Mouse (Mus musculus) midbrain, embryonic 12.5 days (tissue): ENCODE measurements around the gene Nin. TPM values are rescaled to one million over a fixed set of nuclear protein-coding genes. Genes with fewer than 3 reads are reported as not detected.
A peak's percentile ranks its signal among the peaks of the same experiment; 100 is the strongest.

Source experiments
- ATAC-seq: fragments of 200-750 bp; cut with Nextera tagmentation; 2 replicates; pipeline ENCODE4 v1.8.0; 2017; ENCODE audit warnings: low read depth, moderate TSS enrichment, moderate library complexity; ENCODE audit not compliant: low FRiP score
- H3K27ac ChIP-seq: fragments of 300-500 bp; sonication (generic); replicated peaks from 2 replicates; pipeline ENCODE4 v1.5.1; 2016; ENCODE audit warnings: mild to moderate bottlenecking
- H3K27me3 ChIP-seq: fragments of 300-500 bp; sonication (generic); 2 replicates; pipeline ENCODE4 v1.6.1; 2016; ENCODE audit warnings: mild to moderate bottlenecking
- H3K36me3 ChIP-seq: fragments of 300-500 bp; sonication (generic); 2 replicates; pipeline ENCODE4 v1.6.1; 2016
- H3K4me1 ChIP-seq: fragments of 300-500 bp; sonication (generic); 2 replicates; pipeline ENCODE4 v1.6.1; 2016
- H3K4me2 ChIP-seq: fragments of 300-500 bp; sonication (generic); replicated peaks from 2 replicates; pipeline ENCODE4 v1.6.1; 2016; ENCODE audit warnings: mild to moderate bottlenecking, moderate library complexity
- H3K4me3 ChIP-seq: fragments of 300-500 bp; sonication (generic); 2 replicates; pipeline ENCODE4 v1.5.1; 2016; ENCODE audit warnings: mild to moderate bottlenecking
- H3K9ac ChIP-seq: fragments of 300-500 bp; sonication (generic); replicated peaks from 2 replicates; pipeline ENCODE4 v1.6.1; 2016; ENCODE audit warnings: mild to moderate bottlenecking, moderate library complexity
- H3K9me3 ChIP-seq: fragments of 300-500 bp; sonication (generic); 2 replicates; pipeline ENCODE4 v1.6.1; 2016; ENCODE audit warnings: mild to moderate bottlenecking
- WGBS: fragments of 180-500 bp; shearing (Covaris S2); methylation state at CpG from one replicate; pipeline ENCODE4 v1.1.7; 2016; 5-methylcytosine and 5-hydroxymethylcytosine counted together
- polyA plus RNA-seq: library from polyadenylated mRNA; unstranded; fragments of >200 nt; fragmentation: Nextera tagmentation; extraction: Ambion mirVana; gene quantifications from 2 replicates; pipeline ENCODE4 v1.2.1, GENCODE M21; 2016

Nin gene
- polyA plus RNA-seq, 1 experiment from 2014 or later: 17.2 TPM

- Histone ChIP-seq H3K4me2 (peak within 1 kb of the TSS; percentile 77), H3K9ac (peak within 1 kb of the TSS; percentile 95), H3K4me1 (peaks cover 12% of the 10 kb centered on the region), H3K36me3 (peaks cover 24% of the 10 kb centered on the region; the same call in 1 of the 2 replicates), H3K4me3 (peak within 1 kb of the TSS; percentile 88), H3K27ac (peak within 1 kb of the TSS; percentile 89), H3K27me3 (no peaks in the 10 kb centered on the region), H3K9me3 (no peaks in the 10 kb centered on the region)
- WGBS: under 1% methylated on average over 88 of the region's 102 CpGs
- peak; percentile 95 for ATAC-seq
Measured at GRCm38 (mm10) chr12:69986786-69987497, 126.6 kb downstream of the Nin start, which contains the start of gene Sav1. Gene Sav1, minus strand, starts transcription at chr12:69987002.

- WGBS: under 1% methylated on average over 33 of the region's 36 CpGs
- peaks cover 12% of the 10 kb centered on the region for H3K4me1 ChIP-seq
- H3K27ac ChIP-seq: peak overlapping the region; percentile 89
- H3K9me3 ChIP-seq: no peaks in the 10 kb centered on the region
- no peaks in the 10 kb centered on the region for H3K27me3 ChIP-seq
- peak overlapping the region; percentile 95 for H3K9ac ChIP-seq
- peak overlapping the region; percentile 77 for H3K4me2 ChIP-seq
- peak overlapping the region; percentile 88 for H3K4me3 ChIP-seq
- ATAC-seq: peak; percentile 39
- H3K36me3 ChIP-seq: peaks cover 27% of the 10 kb centered on the region; the same call in 1 of the 2 replicates
Measured at GRCm38 (mm10) chr12:69986241-69986762, 127.2 kb downstream of the Nin start.

- H3K9me3 ChIP-seq: no peaks in the 10 kb centered on the region
- 40% methylated on average over 4 of the region's 4 CpGs for WGBS
- H3K4me2 ChIP-seq: peak overlapping the region; percentile 77
- ATAC-seq: no peak
- H3K27ac ChIP-seq: no peak overlapping the region
- peaks cover 12% of the 10 kb centered on the region for H3K4me1 ChIP-seq
- peak overlapping the region; percentile 88 for H3K4me3 ChIP-seq
- peak overlapping the region; percentile 95; the same call in 1 of the 2 replicates for H3K9ac ChIP-seq
- H3K27me3 ChIP-seq: no peaks in the 10 kb centered on the region
- peaks cover 27% of the 10 kb centered on the region; the same call in 1 of the 2 replicates for H3K36me3 ChIP-seq
Measured at GRCm38 (mm10) chr12:69985546-69985945, 128.0 kb downstream of the Nin start.

DNA sequence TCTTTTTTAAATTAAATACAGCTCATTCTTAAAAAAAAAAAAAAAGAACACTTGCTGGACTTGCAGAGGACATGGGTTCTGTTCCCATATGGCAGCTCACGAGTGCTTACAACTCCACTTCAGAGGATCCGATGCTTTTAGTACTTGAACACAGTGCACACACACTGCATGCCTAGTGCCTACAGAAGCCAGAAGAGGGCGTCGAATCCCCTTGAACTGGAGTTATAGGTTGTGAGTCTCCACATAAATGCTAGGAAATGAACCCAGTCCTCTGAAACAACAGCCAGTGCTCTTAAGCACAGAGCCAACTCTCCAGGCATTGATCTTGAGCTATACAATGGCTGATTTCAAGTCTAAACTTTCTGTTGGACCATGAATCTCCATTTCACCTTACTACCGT is 130.6 kb downstream of the Nin start:
- Histone ChIP-seq H3K4me1 (peaks cover 12% of the 10 kb centered on the region), H3K27ac (no peak overlapping the region), H3K9ac (no peak overlapping the region), H3K36me3 (peaks cover 27% of the 10 kb centered on the region; the same call in 1 of the 2 replicates), H3K4me3 (no peak overlapping the region), H3K9me3 (no peaks in the 10 kb centered on the region), H3K27me3 (no peaks in the 10 kb centered on the region), H3K4me2 (no peak overlapping the region)
- no peak for ATAC-seq
- 72% methylated on average over 5 of the region's 5 CpGs for whole genome bisulfite sequencing

GRCm38 (mm10) chr12:69977376-69977998 is 136.0 kb downstream of the Nin start:
- Histone ChIP-seq H3K4me2 (no peak overlapping the region), H3K27me3 (no peaks in the 10 kb centered on the region), H3K9ac (no peak overlapping the region), H3K4me3 (no peak overlapping the region), H3K27ac (no peak overlapping the region), H3K4me1 (peaks cover 6% of the 10 kb centered on the region; the same call in 1 of the 2 replicates), H3K36me3 (peaks cover 9% of the 10 kb centered on the region; the same call in 1 of the 2 replicates), H3K9me3 (no peaks in the 10 kb centered on the region)
- WGBS: 89% methylated on average over 9 of the region's 9 CpGs
- ATAC-seq: no peak

- peaks cover 3% of the 10 kb centered on the region for H3K36me3 ChIP-seq
- H3K4me1 ChIP-seq: peaks cover 6% of the 10 kb centered on the region; the same call in 1 of the 2 replicates
- no peak overlapping the region for H3K9ac ChIP-seq
- no peak overlapping the region for H3K4me2 ChIP-seq
- H3K9me3 ChIP-seq: no peaks in the 10 kb centered on the region
- H3K4me3 ChIP-seq: no peak overlapping the region
- no peak for ATAC-seq
- WGBS: 90% methylated on average over 6 of the region's 6 CpGs
- H3K27ac ChIP-seq: no peak overlapping the region
- no peaks in the 10 kb centered on the region for H3K27me3 ChIP-seq
Measured at GRCm38 (mm10) chr12:69976688-69977087, 136.8 kb downstream of the Nin start.

GRCm38 (mm10) chr12:69973666-69974065 is 139.9 kb downstream of the Nin start:
- no peak overlapping the region for H3K9ac ChIP-seq
- H3K4me1 ChIP-seq: peaks cover 6% of the 10 kb centered on the region; the same call in 1 of the 2 replicates
- no peak overlapping the region for H3K27ac ChIP-seq
- H3K27me3 ChIP-seq: no peaks in the 10 kb centered on the region
- peaks cover 29% of the 10 kb centered on the region for H3K36me3 ChIP-seq
- ATAC-seq: no peak
- H3K4me2 ChIP-seq: no peak overlapping the region
- no peak overlapping the region for H3K4me3 ChIP-seq
- H3K9me3 ChIP-seq: no peaks in the 10 kb centered on the region

DNA sequence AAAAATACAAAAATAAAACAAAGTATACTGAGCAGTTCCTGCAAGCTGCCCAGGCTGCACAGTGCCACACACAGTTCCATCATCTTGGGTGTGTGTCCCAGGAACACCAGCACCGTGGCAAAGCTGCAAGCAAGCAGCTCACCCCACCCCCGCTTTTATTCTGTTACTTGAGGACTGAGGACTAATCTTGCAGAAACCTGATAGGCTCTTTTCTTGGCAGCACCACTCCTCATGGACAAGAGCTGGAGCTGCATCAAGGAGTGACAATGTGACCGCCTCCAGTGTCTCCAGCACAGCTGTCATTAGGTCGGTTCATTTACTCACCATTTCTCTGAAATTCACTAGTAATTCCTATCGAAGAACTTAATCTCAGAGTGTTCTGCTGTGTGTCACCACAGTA is 145.4 kb downstream of the Nin start:
- no peak overlapping the region for H3K9ac ChIP-seq

GRCm38 (mm10) chr12:69967112-69967511 is 146.4 kb downstream of the Nin start:
- no peaks in the 10 kb centered on the region for H3K4me1 ChIP-seq
- peaks cover 79% of the 10 kb centered on the region for H3K36me3 ChIP-seq
- H3K4me3 ChIP-seq: no peak overlapping the region
- H3K27me3 ChIP-seq: no peaks in the 10 kb centered on the region
- H3K9ac ChIP-seq: no peak overlapping the region
- no peak for ATAC-seq
- H3K9me3 ChIP-seq: no peaks in the 10 kb centered on the region
- H3K27ac ChIP-seq: no peak overlapping the region
- WGBS: 93% methylated on average over 6 of the region's 6 CpGs
- H3K4me2 ChIP-seq: no peak overlapping the region

More for the DNA sequence above, 145.4 kb downstream of the Nin start:
- 71% methylated on average over 5 of the region's 5 CpGs for WGBS
- Histone ChIP-seq H3K9me3 (no peaks in the 10 kb centered on the region), H3K4me1 (no peaks in the 10 kb centered on the region), H3K36me3 (peaks cover 69% of the 10 kb centered on the region), H3K27me3 (no peaks in the 10 kb centered on the region), H3K27ac (no peak overlapping the region), H3K4me3 (no peak overlapping the region), H3K4me2 (no peak overlapping the region)
- ATAC-seq: no peak

- peaks cover 82% of the 10 kb centered on the region for H3K36me3 ChIP-seq
- WGBS: 89% methylated on average over 5 of the region's 5 CpGs
- no peak for ATAC-seq
Measured at GRCm38 (mm10) chr12:69966071-69966470, 147.4 kb downstream of the Nin start.

GRCm38 (mm10) chr12:69965644-69966043 is 147.9 kb downstream of the Nin start:
- no peaks in the 10 kb centered on the region for H3K9me3 ChIP-seq
- no peak for ATAC-seq
- 84% methylated on average over 3 of the region's 3 CpGs for WGBS
- H3K4me1 ChIP-seq: no peaks in the 10 kb centered on the region
- H3K9ac ChIP-seq: no peak overlapping the region
- no peak overlapping the region for H3K27ac ChIP-seq
- peaks cover 81% of the 10 kb centered on the region for H3K36me3 ChIP-seq
- H3K27me3 ChIP-seq: no peaks in the 10 kb centered on the region
- no peak overlapping the region for H3K4me2 ChIP-seq
- H3K4me3 ChIP-seq: no peak overlapping the region

More at GRCm38 (mm10) chr12:69966071-69966470, 147.4 kb downstream of the Nin start:
- Histone ChIP-seq H3K9ac (no peak overlapping the region), H3K4me3 (no peak overlapping the region), H3K27me3 (no peaks in the 10 kb centered on the region), H3K9me3 (no peaks in the 10 kb centered on the region), H3K27ac (no peak overlapping the region), H3K4me2 (no peak overlapping the region), H3K4me1 (no peaks in the 10 kb centered on the region)

GRCm38 (mm10) chr12:69963141-69963540 is 150.4 kb downstream of the Nin start:
- WGBS: 88% methylated on average over 6 of the region's 6 CpGs
- Histone ChIP-seq H3K9ac (no peak overlapping the region), H3K36me3 (peaks cover 77% of the 10 kb centered on the region), H3K4me2 (no peak overlapping the region), H3K27me3 (no peaks in the 10 kb centered on the region), H3K27ac (no peak overlapping the region), H3K4me1 (no peaks in the 10 kb centered on the region), H3K9me3 (no peaks in the 10 kb centered on the region), H3K4me3 (no peak overlapping the region)
- ATAC-seq: no peak
